Mouse (Mus musculus) right cerebral cortex, postnatal 4 days (tissue): ENCODE measurements around the gene Cnr2.

Source experiments
- DNase-seq: peaks from one replicate; pipeline ENCODE4 v3.0.0-alpha.2; 2022

Cnr2 gene

DNA sequence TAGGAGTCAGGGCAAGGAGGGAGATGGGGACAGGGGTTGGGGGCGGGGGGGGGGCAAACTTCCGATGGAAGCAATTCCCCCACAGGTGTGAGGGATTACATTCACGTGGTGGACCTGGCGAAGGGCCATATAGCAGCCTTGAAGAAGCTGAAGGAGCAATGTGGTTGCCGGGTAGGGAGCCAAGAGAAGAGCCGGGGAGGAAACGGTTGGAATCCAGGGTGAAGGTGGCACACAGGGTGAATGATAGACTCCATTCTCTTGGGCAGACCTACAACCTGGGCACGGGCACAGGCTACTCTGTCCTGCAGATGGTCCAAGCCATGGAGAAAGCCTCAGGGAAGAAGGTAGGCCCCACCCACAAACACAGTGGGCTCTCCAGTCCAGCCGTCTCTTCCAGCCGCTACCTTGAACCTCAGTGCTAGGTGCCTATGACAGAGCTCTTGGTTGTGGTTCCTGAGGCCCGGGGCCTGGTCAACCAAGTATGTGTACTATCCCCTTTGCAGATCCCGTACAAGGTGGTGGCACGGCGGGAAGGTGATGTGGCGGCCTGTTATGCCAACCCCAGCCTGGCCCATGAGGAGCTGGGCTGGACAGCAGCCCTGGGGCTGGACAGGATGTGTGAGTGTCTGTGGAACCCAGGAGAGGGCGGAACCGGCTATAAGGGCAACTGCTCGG is 72.0 kb downstream of the Cnr2 start:
- no peak for DNase-seq

DNA sequence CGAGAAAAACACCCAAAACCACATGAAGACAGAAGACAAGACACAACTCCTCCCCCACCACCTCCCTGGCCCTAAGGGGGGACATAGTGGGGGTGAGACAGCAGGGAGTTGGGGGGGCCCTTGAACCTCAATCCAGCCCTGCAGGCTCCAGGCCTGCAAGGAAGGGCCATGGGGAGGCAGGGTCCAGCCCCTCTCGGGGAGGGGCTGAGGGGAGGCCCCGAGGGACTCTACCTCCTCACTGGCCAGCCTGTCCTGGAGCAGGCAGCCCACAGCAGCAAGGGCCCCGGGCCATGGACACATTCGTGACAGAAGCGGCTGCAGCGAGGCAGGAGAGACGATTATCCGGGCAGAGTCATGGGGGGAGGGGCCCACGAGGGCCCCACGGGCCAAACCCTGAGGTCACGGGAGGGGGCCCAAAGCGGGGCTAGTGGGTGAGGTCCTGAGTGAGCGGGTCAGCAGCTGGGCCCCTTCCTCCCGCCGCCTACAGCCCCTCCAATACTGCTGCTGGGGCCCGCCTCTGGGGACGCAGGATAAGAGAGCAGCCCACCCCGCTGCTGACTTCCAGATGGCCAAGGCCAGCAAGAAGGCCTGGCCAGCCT is 73.2 kb downstream of the Cnr2 start:
- DNase-seq, result no peak

DNA sequence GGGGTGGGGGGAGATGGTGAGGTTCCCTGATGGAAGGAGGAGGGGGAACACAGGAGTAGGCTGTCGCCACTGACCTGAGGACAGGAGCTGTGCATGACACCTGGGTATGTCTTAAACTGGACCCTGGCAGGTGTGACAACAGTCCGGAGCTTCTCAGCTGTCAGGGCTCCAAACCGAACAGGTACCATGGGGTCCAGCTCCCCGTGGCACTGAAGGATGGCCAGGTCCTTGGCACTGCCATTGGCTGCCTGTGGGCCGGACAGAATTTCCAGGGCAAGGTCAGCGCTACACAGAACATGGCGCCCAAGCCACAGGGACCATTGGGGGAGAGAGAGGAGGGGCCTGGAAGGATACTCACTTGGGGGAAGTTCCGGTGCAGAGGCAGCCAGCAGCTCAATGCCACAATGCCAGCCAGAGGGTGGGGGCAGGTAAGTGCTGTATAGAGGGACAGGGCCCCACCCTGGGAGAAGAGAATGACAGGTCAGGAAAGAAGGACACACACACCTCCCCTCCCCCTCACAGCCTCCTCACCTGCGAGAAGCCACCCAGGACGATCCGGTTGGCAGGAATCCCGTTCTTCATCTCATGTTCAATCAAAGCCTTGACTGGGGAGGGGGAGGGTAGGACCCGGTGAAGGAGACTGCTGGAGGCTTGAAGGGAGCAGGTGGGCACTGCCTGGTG is 74.0 kb downstream of the Cnr2 start:
- DNase-seq, result no peak
